Mouse (Mus musculus): Measurements from ENCODE around the gene Ldlrad2. TPM values are rescaled to one million over a fixed set of nuclear protein-coding genes. Genes with fewer than 3 reads are reported as not detected.

Gene Ldlrad2
- polyA plus RNA-seq, 1 experiment from 2014 or later = 0.34 TPM

- no peak overlapping the region for H3K4me3 ChIP-seq
- WGBS = 94% methylated on average over 17 of the region's 17 CpGs
- no peaks in the 10 kb centered on the region for H3K4me1 ChIP-seq (replicated peaks)
- no peak overlapping the region for H3K4me2 ChIP-seq
- no peak for ATAC-seq (replicated peaks; ENCODE audit: insufficient number of reproducible peaks, insufficient read depth, low FRiP score, low read depth)
- H3K27me3 ChIP-seq = no peaks in the 10 kb centered on the region
- H3K9ac ChIP-seq = no peak overlapping the region
- peaks cover 95% of the 10 kb centered on the region for H3K36me3 ChIP-seq
- H3K27ac ChIP-seq = no peak overlapping the region
- no peaks in the 10 kb centered on the region for H3K9me3 ChIP-seq (replicated peaks)
Observed at GRCm38 (mm10) chr4:137553466-137553865, 20.9 kb downstream of the Ldlrad2 start.

GRCm38 (mm10) chr4:137546003-137546525, 28.3 kb downstream of the Ldlrad2 start:
- Histone ChIP-seq H3K27ac (no peak overlapping the region), H3K4me2 (no peak overlapping the region), H3K4me1 (replicated peaks) (no peaks in the 10 kb centered on the region), H3K4me3 (no peak overlapping the region), H3K36me3 (peaks cover 99% of the 10 kb centered on the region), H3K9me3 (replicated peaks) (no peaks in the 10 kb centered on the region), H3K27me3 (no peaks in the 10 kb centered on the region), H3K9ac (no peak overlapping the region)
- WGBS = 81% methylated on average over 5 of the region's 5 CpGs
- no peak for ATAC-seq (replicated peaks; ENCODE audit: insufficient number of reproducible peaks, insufficient read depth, low FRiP score, low read depth)

DNA sequence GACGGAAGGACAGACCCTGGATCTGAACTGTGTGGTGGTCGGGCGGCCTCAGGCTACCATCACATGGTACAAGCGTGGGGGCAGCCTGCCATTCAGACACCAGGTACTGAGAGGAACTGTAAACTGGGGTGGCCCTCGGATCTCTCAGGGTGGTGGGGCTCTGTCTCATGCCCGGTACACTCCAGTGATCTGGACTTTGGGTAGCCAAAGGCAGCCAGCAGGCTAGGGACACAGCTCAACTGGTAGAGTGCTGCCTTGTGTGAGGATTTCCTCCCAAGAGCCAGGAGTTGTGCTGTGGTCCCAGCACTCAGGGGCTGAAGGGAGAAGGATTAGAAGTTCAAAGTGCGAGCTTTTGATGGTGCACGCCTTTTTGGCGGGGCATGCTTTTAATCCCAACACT, 28.8 kb downstream of the Ldlrad2 start:
- no peak overlapping the region for H3K9ac ChIP-seq
- peaks cover 99% of the 10 kb centered on the region for H3K36me3 ChIP-seq
- ATAC-seq (replicated peaks; ENCODE audit: insufficient number of reproducible peaks, insufficient read depth, low FRiP score, low read depth) = no peak
- WGBS = 94% methylated on average over 9 of the region's 9 CpGs
- no peak overlapping the region for H3K4me3 ChIP-seq
- H3K4me2 ChIP-seq = no peak overlapping the region
- no peaks in the 10 kb centered on the region for H3K9me3 ChIP-seq (replicated peaks)
- no peak overlapping the region for H3K27ac ChIP-seq
- H3K27me3 ChIP-seq = no peaks in the 10 kb centered on the region
- H3K4me1 ChIP-seq (replicated peaks) = no peaks in the 10 kb centered on the region

GRCm38 (mm10) chr4:137542968-137543367, 31.4 kb downstream of the Ldlrad2 start:
- Histone ChIP-seq H3K4me3 (no peak overlapping the region), H3K9ac (no peak overlapping the region), H3K27me3 (no peaks in the 10 kb centered on the region), H3K4me2 (no peak overlapping the region), H3K4me1 (replicated peaks) (no peaks in the 10 kb centered on the region), H3K36me3 (peaks cover 99% of the 10 kb centered on the region), H3K27ac (no peak overlapping the region), H3K9me3 (replicated peaks) (no peaks in the 10 kb centered on the region)
- ATAC-seq (replicated peaks; ENCODE audit: insufficient number of reproducible peaks, insufficient read depth, low FRiP score, low read depth) = no peak
- 67% methylated on average over 10 of the region's 10 CpGs for WGBS

DNA sequence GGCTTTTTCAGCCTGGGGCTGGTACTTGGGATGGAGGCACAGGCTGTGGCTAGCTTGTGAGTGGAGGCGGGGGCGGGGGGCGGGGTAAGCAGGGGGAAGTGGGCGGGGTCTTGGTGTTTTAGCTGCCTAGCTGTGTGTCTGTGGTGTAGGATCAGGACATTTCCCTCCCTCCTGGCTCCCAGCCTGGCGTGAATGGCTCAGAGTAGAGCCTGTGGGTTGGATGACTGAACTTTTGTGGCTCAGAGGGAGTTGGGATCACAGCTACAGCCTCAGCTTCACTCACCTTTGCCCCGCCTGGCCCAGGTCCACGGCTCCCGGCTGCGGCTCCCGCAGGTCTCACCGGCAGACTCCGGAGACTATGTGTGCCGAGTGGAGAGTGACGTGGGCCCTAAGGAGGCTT, 34.0 kb downstream of the Ldlrad2 start:
- Histone ChIP-seq H3K36me3 (peaks cover 97% of the 10 kb centered on the region), H3K9me3 (replicated peaks) (no peaks in the 10 kb centered on the region), H3K4me3 (no peak overlapping the region), H3K27ac (no peak overlapping the region), H3K4me2 (no peak overlapping the region), H3K27me3 (no peaks in the 10 kb centered on the region), H3K4me1 (replicated peaks) (no peaks in the 10 kb centered on the region), H3K9ac (no peak overlapping the region)
- 0 out of 2 replicates have a peak, but pooled peaks have one; percentile 9 for ATAC-seq (replicated peaks; ENCODE audit: insufficient number of reproducible peaks, insufficient read depth, low FRiP score, low read depth)
- 81% methylated on average over 14 of the region's 14 CpGs for whole genome bisulfite sequencing

- Histone ChIP-seq H3K4me2 (no peak overlapping the region), H3K36me3 (peaks cover 93% of the 10 kb centered on the region), H3K27ac (no peak overlapping the region), H3K4me3 (no peak overlapping the region), H3K27me3 (no peaks in the 10 kb centered on the region), H3K9ac (no peak overlapping the region), H3K9me3 (replicated peaks) (no peaks in the 10 kb centered on the region), H3K4me1 (replicated peaks) (no peaks in the 10 kb centered on the region)
- ATAC-seq (replicated peaks; ENCODE audit: insufficient number of reproducible peaks, insufficient read depth, low FRiP score, low read depth) = no peak
- 83% methylated on average over 6 of the region's 6 CpGs for WGBS
Observed at GRCm38 (mm10) chr4:137527872-137528271, 46.5 kb downstream of the Ldlrad2 start.

GRCm38 (mm10) chr4:137527368-137527767, 47.0 kb downstream of the Ldlrad2 start:
- Histone ChIP-seq H3K27ac (no peak overlapping the region), H3K4me3 (no peak overlapping the region), H3K9ac (no peak overlapping the region), H3K4me2 (no peak overlapping the region), H3K27me3 (no peaks in the 10 kb centered on the region), H3K9me3 (replicated peaks) (no peaks in the 10 kb centered on the region), H3K36me3 (peaks cover 96% of the 10 kb centered on the region), H3K4me1 (replicated peaks) (no peaks in the 10 kb centered on the region)
- ATAC-seq (replicated peaks; ENCODE audit: insufficient number of reproducible peaks, insufficient read depth, low FRiP score, low read depth) = no peak
- 75% methylated on average over 4 of the region's 4 CpGs for WGBS

DNA sequence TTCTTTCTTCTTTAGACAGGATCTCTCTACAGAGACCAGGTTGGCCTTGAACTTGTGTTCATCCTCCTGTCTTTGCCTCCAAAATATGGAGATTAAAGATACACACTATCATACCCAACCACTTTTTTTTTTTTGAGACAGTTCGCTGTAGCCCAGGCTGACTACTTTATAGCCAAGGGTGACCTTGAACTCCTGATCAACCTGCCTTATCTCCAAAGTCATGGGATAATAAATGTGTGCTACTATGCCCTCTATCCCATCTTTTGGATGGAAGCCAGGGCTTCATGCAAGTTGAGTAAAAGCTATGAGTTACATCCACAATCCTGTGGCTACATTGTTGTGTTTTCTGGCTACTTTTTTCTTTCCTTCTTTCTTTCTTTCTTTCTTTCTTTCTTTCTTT, 48.9 kb downstream of the Ldlrad2 start:
- Histone ChIP-seq H3K4me3 (no peak overlapping the region), H3K9me3 (replicated peaks) (no peaks in the 10 kb centered on the region), H3K27ac (no peak overlapping the region), H3K36me3 (peaks cover 96% of the 10 kb centered on the region), H3K27me3 (no peaks in the 10 kb centered on the region), H3K9ac (no peak overlapping the region), H3K4me1 (replicated peaks) (no peaks in the 10 kb centered on the region), H3K4me2 (no peak overlapping the region)
- no peak for ATAC-seq (replicated peaks; ENCODE audit: insufficient number of reproducible peaks, insufficient read depth, low FRiP score, low read depth)
- 88% methylated on average over 1 of the region's 1 CpGs for WGBS

Small RNA genes within 50 kb of the gene (microRNA-seq; reads per million reads assigned to microRNA genes)
- gene Mir7018 = 3.2 reads per million, percentile 11 among the genes with 10 or more reads in this experiment

Other genes with a start within 250 kb of the Ldlrad2 start
- 462 and 495 TPM in 2 replicates for gene Cdc42, start 216.8 kb downstream of the Ldlrad2 start, polyA plus RNA-seq (2015; fragmentation: Nextera tagmentation; extraction: Ambion mirVana)
- gene Cela3a, start 164.8 kb downstream of the Ldlrad2 start, polyA plus RNA-seq (2015; fragmentation: Nextera tagmentation; extraction: Ambion mirVana) = not detected in 2 replicates
- not detected in 2 replicates for gene Cela3b, start 144.0 kb downstream of the Ldlrad2 start, polyA plus RNA-seq (2015; fragmentation: Nextera tagmentation; extraction: Ambion mirVana)
- not detected in 2 replicates for gene 1700013G24Rik, start 121.3 kb downstream of the Ldlrad2 start, polyA plus RNA-seq (2015; fragmentation: Nextera tagmentation; extraction: Ambion mirVana)
- 41.3 and 56.3 TPM in 2 replicates for gene Hspg2, start 105.8 kb downstream of the Ldlrad2 start, polyA plus RNA-seq (2015; fragmentation: Nextera tagmentation; extraction: Ambion mirVana)
- 29.7 and 38.5 TPM in 2 replicates for gene Usp48, start 19.2 kb upstream of the Ldlrad2 start, polyA plus RNA-seq (2015; fragmentation: Nextera tagmentation; extraction: Ambion mirVana)
- gene Rap1gap, start 90.2 kb upstream of the Ldlrad2 start, polyA plus RNA-seq (2015; fragmentation: Nextera tagmentation; extraction: Ambion mirVana) = 5.6 and 7.2 TPM in 2 replicates
- 3.0 and 4.9 TPM in 2 replicates for gene Alpl, start 221.8 kb upstream of the Ldlrad2 start, polyA plus RNA-seq (2015; fragmentation: Nextera tagmentation; extraction: Ambion mirVana)

Measured in heart, embryonic 15.5 days (tissue).